Mouse (Mus musculus): ENCODE measurements around the gene Myl4.

Gene Myl4

DNA sequence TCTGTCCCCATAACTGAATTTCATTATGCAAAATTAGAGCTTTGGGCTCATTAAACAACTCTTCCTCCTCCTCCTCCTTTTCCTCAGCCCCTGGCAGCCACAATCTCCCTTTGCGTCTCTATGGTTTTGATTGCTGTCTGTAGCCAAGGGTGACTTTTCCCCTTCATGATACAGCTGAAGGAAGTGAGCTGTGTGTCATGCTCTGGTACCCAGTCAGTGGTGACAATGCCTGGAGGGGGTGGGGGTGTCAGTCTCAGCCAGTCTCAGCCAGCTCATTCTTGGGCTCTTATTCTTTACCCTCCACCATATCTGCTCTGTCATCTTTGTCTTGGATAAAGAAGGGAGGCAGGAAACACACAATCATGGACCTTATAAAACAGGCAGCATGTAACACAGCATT is 80.8 kb downstream of the Myl4 start:
- no peak for DNase-seq (ENCODE audit: low spot score)

DNA sequence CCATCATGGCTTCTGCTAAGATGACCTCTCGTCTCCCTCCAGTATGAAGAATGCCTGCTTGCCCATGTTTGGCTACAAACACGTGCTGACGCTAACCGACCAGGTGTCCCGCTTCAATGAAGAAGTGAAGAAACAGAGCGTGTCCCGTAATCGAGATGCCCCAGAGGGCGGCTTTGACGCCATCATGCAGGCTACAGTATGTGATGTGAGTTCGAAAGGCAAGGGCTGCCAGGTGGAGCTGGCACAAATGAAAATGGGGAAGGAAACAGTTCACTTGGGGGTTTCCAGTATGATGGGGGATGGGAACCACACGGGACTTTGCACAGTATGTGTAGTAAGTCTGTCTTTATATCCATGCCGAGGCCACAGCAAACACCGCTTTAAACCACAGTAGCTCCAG is 86.5 kb downstream of the Myl4 start:
- no peak for DNase-seq (ENCODE audit: low spot score)

DNA sequence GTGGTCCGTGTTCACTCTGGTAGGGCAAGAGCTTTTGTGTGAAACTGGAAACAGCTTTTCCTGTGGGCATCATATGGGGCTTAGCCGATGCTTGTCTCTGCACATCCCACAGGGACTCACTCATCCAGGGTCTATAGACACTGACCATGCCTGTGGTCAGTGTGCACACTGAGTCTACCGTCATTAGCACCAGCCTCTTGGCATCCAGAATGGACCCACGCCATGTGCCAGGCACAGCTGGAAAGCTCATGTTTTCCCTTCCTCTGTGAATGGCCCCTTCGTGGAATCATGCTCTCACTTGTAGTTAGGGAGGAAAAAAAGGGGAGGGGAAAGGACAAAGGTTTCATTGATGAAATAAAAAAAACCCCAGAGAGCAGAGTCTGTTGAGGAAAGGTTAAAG is 87.5 kb downstream of the Myl4 start:
- no peak for DNase-seq (ENCODE audit: low spot score)

DNA sequence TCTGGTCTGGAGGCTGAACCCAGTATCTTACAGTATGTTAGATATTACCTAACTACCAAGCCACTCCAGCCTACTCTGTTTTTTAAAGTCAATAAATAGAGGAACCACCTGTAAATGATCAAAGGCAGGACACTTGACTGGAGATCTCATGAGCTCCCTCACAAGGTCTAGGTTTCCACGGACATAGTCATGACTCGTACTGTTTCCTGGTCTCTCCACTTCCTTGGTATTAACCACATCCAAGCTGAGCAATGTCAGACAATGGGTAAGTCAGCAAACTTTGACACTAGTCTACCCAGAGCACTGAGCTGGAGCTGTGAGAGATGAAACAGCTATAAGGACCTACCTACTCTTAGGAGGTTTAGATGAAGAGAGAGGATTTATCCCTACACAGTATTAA is 88.4 kb downstream of the Myl4 start:
- no peak for DNase-seq (ENCODE audit: low spot score)

DNA sequence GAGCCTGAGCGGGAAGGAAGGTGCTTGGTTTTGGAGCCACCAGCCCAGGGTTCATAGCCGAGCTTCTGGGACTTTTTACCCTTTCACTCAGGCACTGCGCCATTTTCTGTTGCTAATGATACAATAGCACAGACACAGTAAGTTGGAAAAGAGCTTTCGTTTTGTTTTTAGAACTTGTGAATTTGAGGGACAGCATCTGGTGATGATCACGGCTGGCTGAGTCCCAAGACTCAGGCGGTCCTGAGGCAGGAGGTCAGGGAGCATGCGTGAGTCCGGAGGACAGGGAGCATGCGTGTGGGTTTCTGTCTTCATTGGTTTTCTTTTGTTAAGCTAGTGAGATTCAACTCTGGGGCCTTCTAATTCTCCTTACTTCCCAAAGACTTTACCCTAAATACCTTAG is 89.2 kb downstream of the Myl4 start:
- no peak for DNase-seq (ENCODE audit: low spot score)

DNA sequence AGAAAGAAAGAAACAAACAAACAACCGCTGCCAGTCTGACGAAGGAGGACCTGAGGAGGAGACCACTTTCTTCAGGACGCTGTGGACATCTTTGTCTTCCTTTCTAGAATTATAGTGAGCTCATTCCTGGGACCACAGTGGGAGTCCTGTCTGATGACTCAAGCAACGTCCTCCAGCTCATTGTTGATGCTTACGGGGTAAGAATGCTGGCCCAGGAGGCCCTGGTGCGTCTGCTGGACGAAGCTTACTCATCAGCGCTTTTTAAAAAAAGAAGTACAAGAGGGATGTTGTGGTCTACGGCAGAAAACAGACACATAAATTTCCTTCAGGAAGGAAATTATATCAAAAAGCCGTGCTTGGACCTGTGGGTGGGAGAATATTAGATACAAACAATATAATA is 90.4 kb downstream of the Myl4 start:
- DNase-seq (ENCODE audit: low spot score): no peak

DNA sequence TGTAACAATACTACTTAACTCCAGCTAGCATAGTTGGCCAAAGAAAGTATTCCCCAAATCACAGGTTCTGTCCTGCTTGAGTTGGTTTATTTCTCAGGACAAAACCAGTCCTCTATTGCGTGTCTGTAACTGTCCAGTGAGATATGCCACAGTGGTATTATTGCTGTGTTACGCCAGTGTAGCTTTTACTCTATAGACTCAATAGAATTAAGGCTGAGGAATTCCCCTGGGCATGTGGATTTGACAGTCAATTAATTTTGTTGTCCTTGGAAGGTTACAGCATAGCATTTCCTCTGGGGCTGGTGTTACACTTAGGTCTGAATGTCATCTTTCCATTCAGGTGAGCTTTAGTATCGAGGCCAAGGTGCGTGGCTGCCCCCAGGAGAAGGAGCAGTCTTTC is 92.8 kb downstream of the Myl4 start:
- DNase-seq (ENCODE audit: low spot score): no peak
